In genomic region chr2:179661998-179662714, GRCm38 (mm10) we compare ENCODE assay signal across 8 mouse cellular contexts.
A peak's percentile ranks its signal among the peaks of the same experiment; 100 is the strongest.
DNase-seq lines count a peak whose midpoint lies in the region; ATAC-seq and TF ChIP-seq lines count a peak whose summit lies in the region.

No protein-coding gene starts in this region.

- TF ChIP-seq POLR2A in cerebellum, adult 2 months (IDR thresholded peaks at IDR 0.05; ENCODE audit: borderline replicate concordance, insufficient read depth, low read length) = no peak

- peak overlapping the region; percentile 11; the same call in 1 of the 2 replicates for H3K4me2 ChIP-seq in forebrain, embryonic 11.5 days (ENCODE audit: low read depth, low read length, severe bottlenecking)
- H3K4me2 ChIP-seq in midbrain, embryonic 11.5 days = peak overlapping the region; percentile 23; the same call in 1 of the 2 replicates

- peak; percentile 69 for ATAC-seq in forebrain, embryonic 11.5 days (replicated peaks; ENCODE audit: low FRiP score)
- ATAC-seq in midbrain, embryonic 11.5 days (ENCODE audit: low FRiP score) = peak; percentile 65; the same call in 1 of the 2 replicates

- H3K27ac ChIP-seq in heart, embryonic 10.5 days = no peak overlapping the region
- H3K27ac ChIP-seq in forebrain, embryonic 11.5 days (ENCODE audit: low read depth, low read length) = no peak overlapping the region
- H3K27ac ChIP-seq in midbrain, embryonic 11.5 days (ENCODE audit: low read depth, low read length) = no peak overlapping the region
- no peak overlapping the region for H3K27ac ChIP-seq in cerebellum, adult 2 months (ENCODE audit: insufficient read depth, low read length)

- H3K27me3 ChIP-seq in heart, embryonic 10.5 days (ENCODE audit: insufficient read depth, poor library complexity, severe bottlenecking) = peaks cover 42% of the 10 kb centered on the region
- no peaks in the 10 kb centered on the region; the same call in 1 of the 2 replicates for H3K27me3 ChIP-seq in forebrain, embryonic 11.5 days (ENCODE audit: control insufficient read depth, insufficient read depth, low read length)
- H3K27me3 ChIP-seq in midbrain, embryonic 11.5 days (ENCODE audit: control insufficient read depth, insufficient read depth, low read length) = peaks cover 16% of the 10 kb centered on the region; the same call in 1 of the 2 replicates
- H3K27me3 ChIP-seq in cerebellum, adult 2 months (ENCODE audit: control insufficient read depth, insufficient read depth, low read length) = no peaks in the 10 kb centered on the region

- TF ChIP-seq CTCF in cerebellum, adult 2 months (IDR thresholded peaks at IDR 0.05; ENCODE audit: borderline replicate concordance, insufficient read depth, low read depth, low read length) = no peak

- no peak for DNase-seq in heart, embryonic 10.5 days (ENCODE audit: low spot score)
- DNase-seq in heart, postnatal 10 days = no peak
- no peak for DNase-seq in forebrain, embryonic 11.5 days (ENCODE audit: low spot score)
- peak; percentile 7 to 21 for DNase-seq in kidney, adult 8-10 months
- no peak for DNase-seq in midbrain, embryonic 11.5 days (ENCODE audit: low spot score, missing footprints)
- no peak for DNase-seq in spleen, postnatal 10 days (ENCODE audit: low spot score in 2 of 2)
- DNase-seq in frontal cortex, postnatal 10 days (ENCODE audit: low spot score in 2 of 2) = no peak
- DNase-seq in cerebellum, adult 2 months = no peak

- WGBS in heart, embryonic 10.5 days = 3% methylated on average over 20 of the region's 20 CpGs
- 6% methylated on average over 20 of the region's 20 CpGs for whole genome bisulfite sequencing in forebrain, embryonic 11.5 days
- 4% methylated on average over 20 of the region's 20 CpGs for WGBS in midbrain, embryonic 11.5 days
- WGBS in cerebellum, adult 2 months = 13% methylated on average over 20 of the region's 20 CpGs

- H3K4me1 ChIP-seq in heart, embryonic 10.5 days = peaks cover 14% of the 10 kb centered on the region; the same call in 1 of the 2 replicates
- peaks cover 10% of the 10 kb centered on the region for H3K4me1 ChIP-seq in forebrain, embryonic 11.5 days (replicated peaks; ENCODE audit: control insufficient read depth, insufficient read depth, low read length)
- H3K4me1 ChIP-seq in midbrain, embryonic 11.5 days (ENCODE audit: control insufficient read depth, insufficient read depth, low read length) = peaks cover 10% of the 10 kb centered on the region
- no peaks in the 10 kb centered on the region for H3K4me1 ChIP-seq in cerebellum, adult 2 months (ENCODE audit: control insufficient read depth, insufficient read depth, low read length)

- H3K9me3 ChIP-seq in heart, embryonic 10.5 days = no peaks in the 10 kb centered on the region
- H3K9me3 ChIP-seq in forebrain, embryonic 11.5 days (ENCODE audit: control insufficient read depth, low read length) = no peaks in the 10 kb centered on the region; the same call in 1 of the 2 replicates
- H3K9me3 ChIP-seq in midbrain, embryonic 11.5 days (ENCODE audit: control insufficient read depth, low read length) = no peaks in the 10 kb centered on the region

- no peak overlapping the region for H3K9ac ChIP-seq in forebrain, embryonic 11.5 days (ENCODE audit: low read length)
- H3K9ac ChIP-seq in midbrain, embryonic 11.5 days (ENCODE audit: low read length) = no peak overlapping the region

- intact Hi-C loops in heart, postnatal 10 days (cut with DNase I) = loop anchor here (5.0 kb wide), 1 partner anchor 90 kb away; no protein-coding TSS in a partner anchor

- H3K4me3 ChIP-seq in heart, embryonic 10.5 days = peak overlapping the region; percentile 50
- no peak overlapping the region for H3K4me3 ChIP-seq in forebrain, embryonic 11.5 days (ENCODE audit: low read depth, low read length)
- no peak overlapping the region for H3K4me3 ChIP-seq in midbrain, embryonic 11.5 days (ENCODE audit: low read depth, low read length)
- H3K4me3 ChIP-seq in cerebellum, adult 2 months (replicated peaks; ENCODE audit: insufficient read depth, low read depth, low read length) = no peak overlapping the region

- H3K36me3 ChIP-seq in heart, embryonic 10.5 days = no peaks in the 10 kb centered on the region
- no peaks in the 10 kb centered on the region for H3K36me3 ChIP-seq in forebrain, embryonic 11.5 days (ENCODE audit: control insufficient read depth, insufficient read depth, low read length)
- H3K36me3 ChIP-seq in midbrain, embryonic 11.5 days (ENCODE audit: control insufficient read depth, insufficient read depth, low read length) = no peaks in the 10 kb centered on the region

Comparison
In these comparisons a context has a peak if more than half of its experiments do, and no peak if none do; other contexts are left out.
1. DNase-seq: peak in kidney, adult 8-10 months (2 of 2); none in heart, embryonic 10.5 days (single experiment), heart, postnatal 10 days (0 of 2), forebrain, embryonic 11.5 days (single experiment), midbrain, embryonic 11.5 days (single experiment), spleen, postnatal 10 days (0 of 2), frontal cortex, postnatal 10 days (0 of 2) and cerebellum, adult 2 months (0 of 2).